Mouse (Mus musculus): ENCODE results near the gene Smarcb1. TPM values are rescaled to one million over a fixed set of nuclear protein-coding genes. Genes with fewer than 3 reads are reported as not detected.

Gene Smarcb1
- total RNA-seq (2023), result 50.6 TPM

GRCm38 (mm10) chr10:75921026-75921725 lies at the start of gene Smarcb1:
TSS of gene Smarcb1 (minus strand) at chr10:75921617.

DNA sequence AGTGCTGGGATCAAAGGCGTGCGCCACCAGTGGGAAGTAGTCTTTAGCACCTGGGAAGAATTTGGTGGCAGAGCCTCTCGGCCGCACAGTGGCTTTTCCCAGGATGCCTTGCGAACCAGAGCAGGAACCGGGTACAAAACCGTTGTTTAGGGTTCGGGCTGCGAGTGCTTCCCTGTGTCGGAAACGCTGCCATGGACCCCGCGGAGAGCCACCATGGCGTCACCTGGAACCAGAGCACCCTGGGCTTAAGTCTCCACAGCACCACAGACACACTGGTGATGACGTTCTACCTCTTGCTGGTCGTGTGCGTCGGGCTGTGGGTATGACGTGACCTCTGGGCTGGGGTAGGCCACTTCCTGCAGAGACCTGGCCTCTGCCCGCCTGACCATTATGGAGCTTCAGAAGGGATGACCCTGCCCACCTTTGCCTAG lies 33.0 kb upstream of the Smarcb1 start, which contains the start of gene Gm5134:
TSS of gene Gm5134 (plus strand) at position 134 of the 431 bp plus-strand sequence.

GRCm38 (mm10) chr10:75942736-75943477 lies 21.5 kb upstream of the Smarcb1 start, which contains the start of gene Vpreb3:
TSS of gene Vpreb3 (plus strand) at chr10:75943057.

GRCm38 (mm10) chr10:75940520-75940919 lies 19.1 kb upstream of the Smarcb1 start, which contains the start of gene Gm867:
TSS of gene Gm867 (minus strand) at chr10:75940672.

DNA sequence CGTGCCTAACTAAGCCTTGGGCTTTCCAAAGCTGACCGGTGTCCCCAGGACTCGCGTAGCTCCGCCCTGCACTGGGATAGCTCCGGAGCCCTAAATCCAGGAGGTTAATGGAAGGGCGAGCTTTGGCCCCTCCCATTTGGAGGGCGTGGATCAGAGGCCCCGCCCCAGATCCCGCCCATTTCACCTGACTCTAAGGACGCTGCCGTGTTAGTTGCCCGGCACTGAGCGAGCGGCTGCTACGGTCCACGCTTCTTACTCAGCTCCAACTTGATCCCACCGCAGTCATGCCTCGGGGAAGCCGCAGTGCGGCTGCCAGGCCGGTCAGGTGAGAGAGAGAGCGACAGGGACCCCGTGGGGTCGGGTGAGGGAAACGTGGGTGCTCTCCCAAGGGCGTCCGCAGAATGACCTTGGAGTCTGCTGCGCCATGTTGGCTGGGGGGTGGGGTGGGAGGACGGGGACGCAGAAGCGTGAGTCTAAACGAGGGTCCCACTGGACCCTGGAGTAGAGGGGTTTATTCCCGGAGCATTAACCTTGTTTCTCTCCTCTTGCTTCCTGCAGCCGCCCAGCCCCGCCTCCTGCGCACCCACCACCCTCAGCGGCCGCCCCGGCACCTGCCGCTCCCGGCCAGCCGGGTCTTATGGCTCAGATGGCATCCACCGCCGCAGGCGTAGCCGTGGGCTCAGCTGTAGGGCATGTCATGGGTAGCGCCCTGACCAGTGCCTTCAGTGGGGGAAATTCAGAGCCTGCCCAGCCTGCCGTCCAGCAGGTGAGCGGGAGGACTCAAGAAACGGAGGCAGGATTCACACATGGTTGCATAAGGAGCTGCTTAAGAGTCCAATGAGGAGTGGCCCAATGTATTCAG lies 14.5 kb upstream of the Smarcb1 start, which contains the start of gene Mmp11:
TSS of gene Mmp11 (minus strand) at position 817 of the 862 bp plus-strand sequence.

DNA sequence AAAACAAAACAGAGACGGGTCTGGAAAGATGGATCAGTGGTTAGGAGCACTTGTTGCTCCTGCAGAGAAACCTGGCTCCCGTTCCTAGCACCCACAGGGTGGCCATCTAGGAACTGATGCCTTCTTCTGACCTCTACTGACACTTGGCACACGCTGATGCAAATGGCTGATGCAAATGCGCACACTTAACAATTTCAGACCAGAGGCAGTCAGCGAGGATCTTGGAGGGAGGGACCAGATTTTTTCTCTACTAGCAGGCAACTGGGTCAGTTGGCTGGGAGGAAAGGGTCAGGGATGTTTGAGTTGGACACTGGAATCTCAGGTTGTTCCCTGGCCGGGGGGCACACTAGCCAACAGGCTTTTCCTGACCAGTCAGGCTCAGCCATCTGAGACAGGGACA lies 11.5 kb upstream of the Smarcb1 start, which contains the start of gene Chchd10:
TSS of gene Chchd10 (plus strand) at position 240 of the 400 bp plus-strand sequence.

DNA sequence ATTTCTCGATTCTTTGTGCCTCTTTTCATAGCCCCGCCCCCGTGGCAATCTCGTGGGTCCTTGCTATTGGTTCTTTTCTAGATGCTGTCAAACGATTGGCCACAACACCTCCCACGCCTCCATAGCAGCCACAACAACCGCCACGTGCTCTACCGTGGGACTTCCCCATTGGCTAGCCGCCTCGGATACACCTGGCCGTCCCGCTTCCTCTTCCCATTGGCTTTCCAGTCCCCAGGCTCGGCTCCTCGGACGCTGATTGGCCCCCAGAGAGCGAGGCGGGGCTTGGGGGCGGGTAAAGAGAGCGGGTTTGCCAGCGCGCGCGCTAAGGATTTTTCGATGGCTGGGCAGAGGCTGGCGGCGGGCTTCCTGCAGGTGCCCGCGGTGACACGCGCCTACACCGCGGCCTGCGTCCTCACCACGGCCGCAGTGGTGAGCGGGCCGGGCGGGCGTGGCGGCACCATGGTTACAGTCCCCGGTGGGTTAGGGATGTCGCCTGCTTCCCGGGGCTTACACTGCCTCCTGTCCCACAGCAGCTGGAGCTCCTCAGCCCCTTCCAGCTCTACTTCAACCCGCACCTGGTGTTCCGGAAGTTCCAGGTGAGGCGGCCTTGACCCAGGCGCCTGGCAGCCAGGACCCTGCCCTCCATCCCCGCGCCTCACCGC lies 28.2 kb downstream of the Smarcb1 start, which contains the start of gene Derl3:
TSS of gene Derl3 (plus strand) at position 325 of the 662 bp plus-strand sequence.

GRCm38 (mm10) chr10:75859786-75860470 lies 61.5 kb downstream of the Smarcb1 start, which contains the start of gene Mif:
TSS of gene Mif (minus strand) at chr10:75860240.

Other genes starting within 250 kb of the Smarcb1 start
- 110 TPM for gene Cabin1, start 157.3 kb downstream of the Smarcb1 start, total RNA-seq (2023)
- gene Ddt, start 148.2 kb downstream of the Smarcb1 start, total RNA-seq (2023), result 23.0 TPM
- gene Gm20441, start 140.7 kb downstream of the Smarcb1 start, total RNA-seq (2023), result not detected
- gene Gstt3, start 140.2 kb downstream of the Smarcb1 start, total RNA-seq (2023), result 2.9 TPM
- gene Gstt1, start 123.0 kb downstream of the Smarcb1 start, total RNA-seq (2023), result 1.8 TPM
- not detected for gene Gstt4, start 99.1 kb downstream of the Smarcb1 start, total RNA-seq (2023)
- gene Gstt2, start 84.2 kb downstream of the Smarcb1 start, total RNA-seq (2023), result 14.0 TPM
- gene Mif, start 61.4 kb downstream of the Smarcb1 start, total RNA-seq (2023), result 269 TPM
- 4.7 TPM for gene Derl3, start 28.2 kb downstream of the Smarcb1 start, total RNA-seq (2023)
- 28.0 TPM for gene Chchd10, start 11.5 kb upstream of the Smarcb1 start, total RNA-seq (2023)
- gene Mmp11, start 14.9 kb upstream of the Smarcb1 start, total RNA-seq (2023), result 1.9 TPM
- not detected for gene Gm867, start 19.1 kb upstream of the Smarcb1 start, total RNA-seq (2023)
- 3.4 TPM for gene Vpreb3, start 21.4 kb upstream of the Smarcb1 start, total RNA-seq (2023)
- 1.2 TPM for gene Gm5134, start 32.9 kb upstream of the Smarcb1 start, total RNA-seq (2023)
- 17.6 TPM for gene Zfp280b, start 111.0 kb upstream of the Smarcb1 start, total RNA-seq (2023)
- not detected for gene Slc5a4b, start 189.3 kb upstream of the Smarcb1 start, total RNA-seq (2023)
- gene Slc5a4a, start 225.8 kb upstream of the Smarcb1 start, total RNA-seq (2023), result not detected

Measured in CD4-positive naive resting alpha-beta T cell, adult 57 days (primary cell).